Mouse (Mus musculus) urinary bladder, postnatal 10 days (tissue): ENCODE measurements around the gene Phyhipl.

Experiments used
- DNase-seq: peaks from one replicate; pipeline ENCODE4 v3.0.0; 2022; ENCODE audit warnings: low spot score

Phyhipl gene

GRCm38 (mm10) chr10:70532249-70532648, 123.5 kb downstream of the Phyhipl start:
- no peak for DNase-seq

GRCm38 (mm10) chr10:70530185-70530823, 125.5 kb downstream of the Phyhipl start:
- no peak for DNase-seq

- no peak for DNase-seq
Measured at GRCm38 (mm10) chr10:70521379-70521778, 134.4 kb downstream of the Phyhipl start.

GRCm38 (mm10) chr10:70520143-70521131, 135.3 kb downstream of the Phyhipl start:
- no peak for DNase-seq

GRCm38 (mm10) chr10:70519640-70520099, 136.1 kb downstream of the Phyhipl start:
- DNase-seq = no peak

GRCm38 (mm10) chr10:70516661-70517060, 139.1 kb downstream of the Phyhipl start:
- DNase-seq = no peak

GRCm38 (mm10) chr10:70514848-70515247, 140.9 kb downstream of the Phyhipl start:
- no peak for DNase-seq

- DNase-seq = no peak
Measured at GRCm38 (mm10) chr10:70507880-70508279, 147.9 kb downstream of the Phyhipl start.
